Mouse (Mus musculus) embryonic stem cell, embryonic (primary cell): Measurements from ENCODE around the gene Epb41l4b.

Experiments used
- CTCF ChIA-PET, 4 experiments: fragments of 300-600 bp in 2 of 4; fragments of 350-600 bp in 2 of 4; sonication (Branson Sonifier 250); formaldehyde crosslinking; loops; one replicate each; lab custom pipeline; 2022; ENCODE audit warnings: inconsistent platforms in 2 of 4; lab: Charles Lee
- POLR2A ChIA-PET, 4 experiments: fragments of 300-600 bp in 2 of 4; fragments of 350-600 bp in 2 of 4; sonication (Branson Sonifier 250); formaldehyde crosslinking; loops; one replicate each; lab custom pipeline; 2022; ENCODE audit warnings: antibody characterized with exemption in 4 of 4, inconsistent platforms in 1 of 4; lab: Charles Lee

Gene Epb41l4b

DNA sequence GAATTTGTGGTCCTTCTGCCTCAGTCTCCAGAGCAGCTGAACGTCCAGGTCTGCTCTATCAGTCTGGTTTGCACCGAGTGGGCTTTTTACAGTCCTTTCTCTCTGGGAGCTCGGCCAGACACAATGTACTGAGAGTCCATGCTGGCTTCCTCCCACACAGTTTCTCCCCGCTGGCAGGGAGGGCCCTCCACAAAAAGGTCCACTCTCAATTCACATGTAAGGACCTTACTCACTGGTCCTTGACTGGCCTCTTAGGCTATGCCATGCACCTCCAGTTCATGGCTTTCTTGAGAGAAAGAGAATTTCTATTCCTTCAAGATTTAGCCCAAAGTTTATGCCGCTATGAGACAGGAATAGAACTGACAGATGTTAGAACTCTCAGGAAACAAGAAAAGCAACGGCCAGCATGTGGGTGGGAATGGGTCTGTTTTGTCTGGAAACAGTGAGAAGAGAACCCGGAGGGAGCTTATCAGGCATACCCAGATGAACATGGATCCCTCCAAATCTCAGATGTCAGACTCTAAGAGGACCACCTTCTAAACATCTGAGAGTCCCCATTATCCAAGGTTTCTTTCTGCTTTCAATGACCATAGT, 177.6 kb downstream of the Epb41l4b start:
- ChIA-PET CTCF (interaction anchor here in 3 of 4 experiments (0.6 to 1.2 kb wide), 11 partner anchors 10 to 412 kb away, joined by 3 to 4 read pairs (median 3); no protein-coding TSS in a partner anchor), POLR2A (interaction anchor here in 2 of 4 experiments (1.2 to 3.7 kb wide), 7 partner anchors 9 to 35 kb away, joined by 3 to 17 read pairs (median 4); no protein-coding TSS in a partner anchor)

DNA sequence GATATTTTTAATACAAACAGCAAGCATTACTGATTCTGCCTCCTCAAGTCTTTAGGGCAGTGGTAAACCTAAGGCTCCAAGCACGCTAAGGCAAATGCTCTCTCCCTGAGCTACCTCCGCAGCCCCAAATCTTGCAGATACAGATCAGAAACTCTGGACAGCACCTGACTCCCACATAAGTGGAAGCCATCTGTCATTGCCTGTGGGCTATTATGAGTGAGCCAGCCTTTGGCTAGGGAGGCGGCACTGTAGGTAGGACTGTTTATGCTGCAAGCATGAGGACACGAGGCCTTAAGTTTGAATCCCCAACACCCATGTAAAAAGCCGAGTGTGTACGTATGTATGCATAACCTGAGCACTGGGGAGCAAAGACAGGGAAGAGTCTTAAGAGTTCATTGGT, 179.6 kb downstream of the Epb41l4b start:
- CTCF ChIA-PET: interaction anchor here in 2 of 4 experiments (0.6 kb wide), 2 partner anchors 8 to 20 kb away, joined by 3 to 4 read pairs; no protein-coding TSS in a partner anchor
- POLR2A ChIA-PET: interaction anchor here in 1 of 4 experiments (1.0 kb wide), 1 partner anchor 16 kb away, joined by 3 read pairs; no protein-coding TSS in a partner anchor

DNA sequence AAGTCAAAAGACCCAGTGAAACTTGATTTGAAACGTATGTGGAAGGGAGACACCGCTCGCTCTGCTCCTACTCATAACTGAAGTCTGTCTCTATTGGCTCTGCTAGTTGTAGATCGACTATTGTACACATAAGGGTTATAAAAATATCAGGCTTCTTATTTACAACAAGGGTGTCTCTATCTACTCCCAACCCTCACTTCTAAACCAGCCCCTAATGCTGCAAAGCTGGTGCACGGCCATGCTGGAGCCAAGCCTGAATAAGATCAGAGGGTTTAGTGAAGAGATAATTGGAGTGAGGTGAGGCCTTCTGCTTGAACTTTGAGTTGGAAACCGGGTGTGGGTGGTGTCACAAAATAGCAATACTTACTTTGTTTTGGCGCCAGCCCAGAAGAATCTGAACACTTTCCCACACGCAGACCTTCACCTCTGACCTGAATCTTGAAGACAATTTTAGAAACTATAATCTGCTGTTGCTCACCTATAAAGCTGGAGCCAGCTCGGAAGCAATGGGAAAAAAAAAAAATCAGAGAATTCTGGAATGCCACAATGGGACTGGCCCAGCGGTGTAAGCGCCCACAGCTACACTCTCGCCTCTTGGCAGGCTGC, 181.8 kb downstream of the Epb41l4b start:
- ChIA-PET CTCF (interaction anchor here in 1 of 4 experiments (0.6 kb wide), 1 partner anchor 55 kb away, joined by 3 read pairs; no protein-coding TSS in a partner anchor), POLR2A (interaction anchor here in 2 of 4 experiments (0.9 to 1.8 kb wide), 4 partner anchors 13 to 56 kb away, joined by 3 to 9 read pairs (median 3); partner anchors contain the start of gene Tmem245 (in 1 of the 2))

DNA sequence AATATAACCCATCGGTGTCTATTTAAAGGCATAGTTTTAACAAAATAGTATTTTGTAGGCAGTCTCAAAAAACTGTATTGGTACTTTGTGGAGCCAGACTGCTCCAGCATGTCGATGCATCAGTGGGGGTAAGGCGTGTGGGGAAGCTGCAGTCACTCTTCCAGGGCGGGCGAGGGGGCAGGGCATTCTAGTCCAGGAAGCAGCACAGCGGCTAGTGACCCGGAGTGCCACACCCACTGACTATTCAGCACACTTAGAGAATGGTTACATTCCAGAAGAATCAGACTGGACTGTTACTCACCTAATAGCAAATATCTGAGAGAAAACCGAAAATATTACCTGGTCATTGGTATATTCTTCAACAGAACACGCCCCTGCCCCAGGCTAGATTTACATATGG, 185.7 kb downstream of the Epb41l4b start:
- ChIA-PET CTCF (interaction anchor here in 2 of 4 experiments (0.6 to 1.3 kb wide), 3 partner anchors 25 to 188 kb away, joined by 3 to 4 read pairs (median 4); no protein-coding TSS in a partner anchor), POLR2A (interaction anchor here in 2 of 4 experiments (0.6 to 7.6 kb wide), 6 partner anchors 8 to 208 kb away, joined by 3 to 105 read pairs (median 4); no protein-coding TSS in a partner anchor)

DNA sequence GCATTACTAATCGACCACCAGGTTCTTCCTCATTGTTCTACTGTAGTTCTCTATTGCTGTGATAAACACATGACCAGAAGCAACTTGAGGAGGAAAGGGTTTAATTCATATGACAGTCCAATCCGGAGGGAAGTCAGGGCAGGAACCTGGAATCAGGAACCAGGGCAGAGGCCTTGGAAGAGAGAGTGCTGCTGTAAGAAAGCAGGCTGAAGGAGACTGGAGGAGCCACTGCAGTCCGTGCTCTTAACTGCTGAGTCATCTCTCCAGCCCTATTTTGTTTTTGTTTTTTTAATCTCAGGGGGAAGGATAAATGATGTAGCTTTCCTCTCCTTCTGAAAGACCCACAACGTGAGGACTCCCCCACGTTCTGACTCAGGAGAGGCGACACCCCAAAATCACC, 190.0 kb downstream of the Epb41l4b start:
- ChIA-PET POLR2A (interaction anchor here in 3 of 4 experiments (0.7 to 7.6 kb wide), 4 partner anchors 11 to 58 kb away, joined by 3 to 105 read pairs (median 3); no protein-coding TSS in a partner anchor), CTCF (no interaction called here)

DNA sequence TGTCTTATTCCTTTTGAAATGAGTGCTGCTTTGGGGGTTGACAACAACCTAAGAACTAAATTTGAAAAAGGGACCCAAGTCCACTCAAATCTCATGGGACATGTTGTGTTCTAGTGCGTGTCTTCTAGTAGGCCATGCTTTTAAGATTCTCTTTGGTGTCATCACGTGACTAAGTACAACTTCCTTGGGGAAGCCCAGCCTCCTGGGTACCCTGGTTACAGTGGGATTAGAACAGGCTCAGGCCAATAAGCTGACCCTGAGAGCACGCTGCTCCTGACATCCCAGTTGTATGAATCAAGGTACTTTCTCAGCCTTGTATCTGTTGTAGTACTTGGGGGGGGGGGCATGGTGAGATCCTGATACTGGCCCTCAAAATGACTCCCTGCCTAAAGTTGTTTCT, 191.5 kb downstream of the Epb41l4b start:
- ChIA-PET CTCF (interaction anchor here in 1 of 4 experiments (0.6 kb wide), 1 partner anchor 123 kb away, joined by 10 read pairs; no protein-coding TSS in a partner anchor), POLR2A (interaction anchor here in 3 of 4 experiments (0.5 to 2.3 kb wide), 10 partner anchors 8 to 1488 kb away, joined by 3 to 7 read pairs (median 3); partner anchors contain the start of gene Ctnnal1 (in 1 of the 3))

DNA sequence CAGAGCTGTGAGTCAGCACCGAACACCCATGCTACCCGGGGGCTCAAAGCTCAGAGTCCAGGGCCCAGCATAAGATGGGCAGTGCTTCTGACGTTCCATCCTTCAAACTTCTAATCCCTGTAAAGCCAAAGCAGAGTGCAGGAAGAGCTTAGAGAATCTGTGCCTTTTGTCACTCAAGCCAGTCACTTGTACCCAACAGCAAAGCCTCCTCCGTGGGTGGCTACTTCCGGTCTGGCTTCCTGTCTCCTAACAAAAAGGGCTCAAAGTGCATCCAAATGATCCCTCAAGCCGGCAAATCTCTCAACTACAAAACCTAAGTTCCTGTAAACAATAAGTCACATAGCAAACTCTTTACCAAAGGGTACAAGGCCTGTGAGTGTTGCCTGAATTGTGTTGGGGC, 193.7 kb downstream of the Epb41l4b start:
- ChIA-PET CTCF (interaction anchor here in 1 of 4 experiments (0.7 kb wide), 1 partner anchor 195 kb away, joined by 3 read pairs; no protein-coding TSS in a partner anchor), POLR2A (interaction anchor here in 2 of 4 experiments (0.8 to 4.8 kb wide), 28 partner anchors 8 to 1472 kb away, joined by 3 to 70 read pairs (median 4); partner anchors contain the start of genes Ctnnal1 (in 1 of the 2), Frrs1l (in 1 of the 2) and Ptpn3 (in 1 of the 2))

DNA sequence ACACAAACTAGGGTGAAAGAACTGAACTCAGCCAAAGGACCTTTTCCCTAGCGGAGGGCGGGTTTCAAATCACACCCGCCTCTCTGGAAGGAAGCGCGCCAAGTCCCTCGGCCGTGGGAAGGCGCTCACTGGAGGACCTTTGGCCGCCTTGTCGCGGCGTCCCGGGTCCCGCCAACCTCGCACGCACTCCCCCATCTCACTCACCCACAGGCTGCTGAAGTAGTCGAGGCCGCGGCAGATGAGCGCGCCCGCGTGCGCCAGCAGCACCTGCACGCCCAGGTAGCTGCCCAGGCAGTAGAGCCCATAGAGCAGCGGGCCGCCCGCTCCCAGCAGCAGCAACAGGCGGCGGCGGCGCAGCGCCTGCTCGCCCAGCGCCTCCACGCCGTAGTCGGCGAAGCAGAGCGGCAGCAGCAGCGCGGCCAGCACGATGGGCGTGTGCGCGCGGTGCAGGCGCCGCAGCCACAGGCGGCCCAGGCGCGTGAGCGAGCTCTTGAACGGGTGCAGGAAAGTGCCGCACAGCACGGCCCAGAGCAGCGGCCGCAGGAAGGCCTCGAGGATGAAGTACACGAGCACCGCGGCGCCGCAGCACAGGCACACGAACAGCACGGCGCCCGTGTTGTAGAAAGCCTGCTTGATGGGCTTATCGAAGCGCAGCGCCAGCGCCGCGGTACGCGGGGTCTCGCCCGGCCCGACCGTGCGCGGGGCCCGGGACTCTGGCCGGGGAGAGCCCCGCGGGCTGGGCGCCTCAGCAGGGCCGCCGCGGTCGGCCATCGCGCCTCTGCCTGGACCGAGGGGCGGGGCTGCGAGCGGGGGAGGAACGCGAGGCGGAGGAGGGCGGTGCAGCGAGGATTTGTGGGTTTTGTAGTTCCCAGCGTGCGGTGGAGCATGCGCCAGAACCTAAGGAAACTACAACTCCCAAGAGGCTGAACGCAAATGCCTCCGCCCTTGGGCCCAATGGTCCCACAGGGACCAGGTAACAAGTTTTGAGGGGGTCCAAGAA, 196.3 kb downstream of the Epb41l4b start, which contains the start of gene Tmem245:
Gene Tmem245 (minus strand): TSS at position 797 of the 1,000 bp plus-strand sequence.
- CTCF ChIA-PET: no interaction called here
- POLR2A ChIA-PET: interaction anchor here (0.6 to 4.8 kb wide), 16 partner anchors 9 to 368 kb away, joined by 3 to 70 read pairs (median 4); partner anchors contain the start of gene Actl7b (in 1 of the 4)

DNA sequence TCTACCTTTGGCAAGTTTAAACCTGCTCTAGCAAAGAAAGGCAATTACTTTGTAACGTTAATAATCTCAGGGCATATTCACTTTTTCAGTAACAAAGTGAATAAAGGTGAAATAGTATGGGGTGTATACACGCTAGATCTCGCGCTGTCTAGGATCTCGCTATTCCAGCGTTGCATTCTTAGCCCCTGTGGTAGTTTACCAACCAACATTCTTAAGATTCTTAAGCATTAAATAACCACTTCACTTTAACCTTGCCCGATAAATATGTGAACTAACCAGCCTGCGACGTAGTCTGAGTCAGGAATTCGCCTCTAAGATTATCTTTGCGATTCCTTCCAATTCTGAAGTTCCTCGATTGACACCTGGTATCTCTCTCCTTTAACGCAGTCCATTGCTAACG, 197.1 kb downstream of the Epb41l4b start:
- ChIA-PET CTCF (interaction anchor here in 1 of 4 experiments (2.0 kb wide), 1 partner anchor 13 kb away, joined by 6 read pairs; no protein-coding TSS in a partner anchor), POLR2A (interaction anchor here in 3 of 4 experiments (0.8 to 8.2 kb wide), 12 partner anchors 9 to 39 kb away, joined by 3 to 105 read pairs (median 8); no protein-coding TSS in a partner anchor)

DNA sequence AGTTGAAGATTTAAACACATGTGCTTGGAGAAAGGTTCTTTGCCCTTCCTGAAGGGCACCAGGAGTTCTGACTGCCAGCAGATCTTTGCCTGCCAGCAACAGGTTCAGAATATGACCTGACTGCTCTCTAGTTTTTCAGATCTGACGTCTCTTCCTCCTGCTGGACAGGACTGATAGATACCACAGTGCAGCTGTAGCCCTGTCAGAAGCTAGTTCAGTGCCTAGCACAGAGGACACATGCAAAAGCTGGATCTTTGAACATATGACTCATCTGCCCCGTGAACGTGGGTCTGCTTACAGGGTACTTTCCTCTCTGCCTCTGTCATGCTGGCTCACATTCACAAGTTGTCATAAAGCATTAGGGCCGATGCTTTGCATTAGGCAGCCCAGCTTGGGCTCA, 199.0 kb downstream of the Epb41l4b start:
- ChIA-PET POLR2A (interaction anchor here in 3 of 4 experiments (0.6 to 8.2 kb wide), 8 partner anchors 11 to 242 kb away, joined by 3 to 105 read pairs (median 21); no protein-coding TSS in a partner anchor), CTCF (interaction anchor here in 1 of 4 experiments (0.9 to 2.0 kb wide), 2 partner anchors 11 to 14 kb away, joined by 3 to 6 read pairs; no protein-coding TSS in a partner anchor)

DNA sequence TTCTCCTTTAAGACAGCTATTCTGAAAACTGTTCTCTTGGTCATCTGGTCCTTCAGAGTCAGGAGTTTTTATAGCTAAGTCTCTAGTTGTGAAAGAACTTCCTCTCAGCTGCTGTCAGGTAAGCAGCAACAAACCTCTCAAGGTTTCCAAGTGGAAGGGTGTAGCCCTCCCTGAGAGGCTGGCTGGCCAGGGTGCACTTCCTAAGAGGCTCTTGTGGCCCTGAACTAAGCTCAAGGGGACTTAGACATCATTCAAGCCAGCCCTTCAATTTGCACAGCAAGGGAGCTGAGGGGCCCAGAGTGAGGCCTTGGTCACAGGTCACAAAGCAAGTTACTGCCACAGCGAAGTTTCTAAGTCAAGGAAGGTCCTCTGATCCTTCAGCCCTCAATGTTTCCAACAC, 200.0 kb downstream of the Epb41l4b start:
- ChIA-PET CTCF (no interaction called here), POLR2A (interaction anchor here in 3 of 4 experiments (0.5 to 8.2 kb wide), 10 partner anchors 8 to 77 kb away, joined by 3 to 105 read pairs (median 6); no protein-coding TSS in a partner anchor)

DNA sequence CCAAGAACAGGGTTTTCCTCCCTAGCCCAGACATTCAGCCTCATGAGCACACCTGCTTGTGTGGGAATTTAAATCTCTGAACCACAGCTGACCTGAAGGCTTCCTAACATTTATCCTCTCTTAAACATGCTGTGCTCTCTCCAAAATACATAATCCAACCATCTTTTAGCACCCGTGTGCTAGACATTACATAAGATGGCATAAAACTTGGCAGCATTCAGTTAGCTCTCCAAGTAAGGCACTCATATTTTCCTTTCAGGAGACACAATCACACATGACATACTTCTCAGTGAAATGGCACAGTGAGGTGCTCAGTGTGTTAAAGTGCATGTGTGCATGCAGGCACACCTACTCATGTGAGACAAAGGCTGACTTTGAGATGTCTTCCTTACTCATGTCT, 200.7 kb downstream of the Epb41l4b start:
- ChIA-PET POLR2A (interaction anchor here in 2 of 4 experiments (1.0 to 8.2 kb wide), 10 partner anchors 10 to 76 kb away, joined by 3 to 105 read pairs (median 10); no protein-coding TSS in a partner anchor), CTCF (no interaction called here)
